Mouse (Mus musculus) hindbrain, embryonic 11.5 days (tissue): ENCODE data around the gene Col4a2. TPM values are rescaled to one million over a fixed set of nuclear protein-coding genes. Genes with fewer than 3 reads are reported as not detected.

Experiments
- ATAC-seq: fragments of 200-750 bp; cut with Nextera tagmentation; 2 replicates; pipeline ENCODE4 v1.8.0; 2017; ENCODE audit warnings: mild to moderate bottlenecking, moderate TSS enrichment, moderate library complexity; ENCODE audit not compliant: low FRiP score
- DNase-seq: peaks from one replicate; pipeline ENCODE4 v3.0.0-alpha.2; 2015; ENCODE audit warnings: low spot score
- H3K27ac ChIP-seq: fragments of 300-500 bp; sonication (generic); 2 replicates; pipeline ENCODE4 v1.5.1; 2014; ENCODE audit warnings: mild to moderate bottlenecking, low read depth, low read length
- H3K27me3 ChIP-seq: fragments of 300-500 bp; sonication (generic); 2 replicates; pipeline ENCODE4 v1.6.1; 2014; ENCODE audit warnings: mild to moderate bottlenecking, low read length, moderate library complexity, mixed read lengths; ENCODE audit not compliant: control insufficient read depth, insufficient read depth
- H3K36me3 ChIP-seq: fragments of 300-500 bp; sonication (generic); 2 replicates; pipeline ENCODE4 v1.6.1; 2014; ENCODE audit warnings: mild to moderate bottlenecking, low read length, moderate library complexity, mixed read lengths; ENCODE audit not compliant: control insufficient read depth, insufficient read depth
- H3K4me1 ChIP-seq: fragments of 300-500 bp; sonication (generic); replicated peaks from 2 replicates; pipeline ENCODE4 v1.6.1; 2014; ENCODE audit warnings: low read length, mixed read lengths; ENCODE audit not compliant: control insufficient read depth, insufficient read depth
- H3K4me2 ChIP-seq: fragments of 300-500 bp; sonication (generic); replicated peaks from 2 replicates; pipeline ENCODE4 v1.6.1; 2014; ENCODE audit warnings: mild to moderate bottlenecking, low read depth, low read length
- H3K4me3 ChIP-seq: fragments of 300-500 bp; sonication (generic); 2 replicates; pipeline ENCODE4 v1.5.1; 2014; ENCODE audit warnings: low read depth, low read length
- H3K9ac ChIP-seq: fragments of 300-500 bp; sonication (generic); 2 replicates; pipeline ENCODE4 v1.6.1; 2014; ENCODE audit warnings: low read depth, low read length
- H3K9me3 ChIP-seq: fragments of 300-500 bp; sonication (generic); 2 replicates; pipeline ENCODE4 v1.6.1; 2016; ENCODE audit warnings: low read length; ENCODE audit not compliant: control insufficient read depth
- WGBS: fragments of 180-500 bp; shearing (Covaris S2); extraction: QIAGEN DNeasy Blood & Tissue Kit; methylation state at CpG from one replicate; pipeline ENCODE4 v1.1.7; 2014; 5-methylcytosine and 5-hydroxymethylcytosine counted together
- polyA plus RNA-seq: library from polyadenylated mRNA; unstranded; fragments of >200 nt; fragmentation: Nextera tagmentation; extraction: Ambion mirVana; gene quantifications from 2 replicates; pipeline ENCODE4 v1.2.1, GENCODE M21; 2014

The Col4a2 gene
- polyA plus RNA-seq, 1 experiment from 2014 or later = 29.9 TPM

DNA sequence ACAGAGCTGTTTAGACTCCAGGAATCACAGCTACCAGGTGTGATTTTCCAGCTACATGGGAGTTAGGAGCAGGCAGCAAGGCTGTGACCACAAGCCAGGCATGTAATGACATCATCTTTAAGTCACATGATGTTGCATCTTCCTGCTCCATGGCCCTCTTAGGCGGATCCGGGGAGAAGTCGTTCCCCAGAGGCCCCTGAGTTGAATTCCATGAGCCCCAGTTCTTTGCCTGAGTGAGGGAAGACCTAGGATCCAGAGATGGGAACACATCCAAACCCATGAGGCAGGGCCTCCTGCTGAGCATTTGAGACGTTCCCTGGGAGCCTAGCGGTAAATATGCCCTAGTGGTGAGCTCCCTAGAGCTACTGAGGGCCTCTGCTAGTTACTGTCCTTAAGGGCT is 99.8 kb downstream of the Col4a2 start:
- H3K9me3 ChIP-seq = no peaks in the 10 kb centered on the region
- H3K27ac ChIP-seq = no peak overlapping the region
- H3K36me3 ChIP-seq = no peaks in the 10 kb centered on the region
- no peak overlapping the region for H3K4me2 ChIP-seq
- H3K27me3 ChIP-seq = no peaks in the 10 kb centered on the region
- no peak for ATAC-seq
- DNase-seq = no peak
- 75% methylated on average over 5 of the region's 5 CpGs for WGBS
- no peak overlapping the region for H3K9ac ChIP-seq
- no peaks in the 10 kb centered on the region; the same call in 1 of the 2 replicates for H3K4me1 ChIP-seq
- H3K4me3 ChIP-seq = no peak overlapping the region

DNA sequence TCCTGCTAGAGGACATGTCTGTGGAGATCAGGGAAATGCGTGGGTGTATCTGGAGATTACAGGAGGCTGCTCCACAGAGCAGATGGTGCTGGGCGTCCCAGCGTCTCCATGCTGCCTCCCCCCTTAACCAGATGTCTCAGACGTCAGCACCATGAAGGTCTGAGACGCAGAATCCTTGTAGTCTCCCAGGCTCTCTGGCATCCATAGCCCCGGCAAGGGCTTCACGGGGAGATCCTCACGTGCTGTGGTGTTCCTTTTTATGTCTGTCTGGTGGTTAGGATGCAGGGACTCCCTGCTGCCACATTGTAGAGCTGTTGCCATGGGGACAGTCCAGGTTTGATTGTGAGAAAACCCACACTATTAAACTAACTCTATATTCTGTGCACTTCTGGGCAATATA is 101.7 kb downstream of the Col4a2 start:
- H3K4me3 ChIP-seq = no peak overlapping the region
- 0 out of 2 replicates have a peak overlapping the region, but pooled peaks have one; percentile 30 for H3K27ac ChIP-seq
- H3K4me2 ChIP-seq = no peak overlapping the region
- H3K27me3 ChIP-seq = no peaks in the 10 kb centered on the region
- 37% methylated on average over 8 of the region's 8 CpGs for WGBS
- ATAC-seq = no peak
- no peak overlapping the region for H3K9ac ChIP-seq
- no peak for DNase-seq
- H3K4me1 ChIP-seq = no peaks in the 10 kb centered on the region; the same call in 1 of the 2 replicates
- no peaks in the 10 kb centered on the region for H3K9me3 ChIP-seq
- no peaks in the 10 kb centered on the region for H3K36me3 ChIP-seq

DNA sequence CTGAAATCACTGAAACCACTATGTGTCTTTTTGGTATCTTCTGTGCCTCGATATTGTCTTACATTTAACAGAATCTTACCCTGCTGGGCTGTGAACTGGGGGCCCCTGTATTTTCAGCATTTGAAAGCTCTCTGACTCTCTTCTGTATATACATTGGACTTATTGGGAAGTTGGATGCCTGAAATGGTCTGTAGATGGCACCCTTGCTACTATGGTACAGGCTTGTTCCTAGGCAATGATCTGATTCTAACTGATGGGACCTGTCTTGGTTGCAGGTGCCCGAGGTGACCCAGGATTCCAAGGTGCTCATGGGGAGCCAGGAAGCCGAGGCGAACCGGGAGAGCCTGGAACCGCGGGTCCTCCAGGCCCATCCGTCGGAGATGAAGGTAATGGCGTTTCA is 102.5 kb downstream of the Col4a2 start:
- no peaks in the 10 kb centered on the region; the same call in 1 of the 2 replicates for H3K4me1 ChIP-seq
- no peak for DNase-seq

DNA sequence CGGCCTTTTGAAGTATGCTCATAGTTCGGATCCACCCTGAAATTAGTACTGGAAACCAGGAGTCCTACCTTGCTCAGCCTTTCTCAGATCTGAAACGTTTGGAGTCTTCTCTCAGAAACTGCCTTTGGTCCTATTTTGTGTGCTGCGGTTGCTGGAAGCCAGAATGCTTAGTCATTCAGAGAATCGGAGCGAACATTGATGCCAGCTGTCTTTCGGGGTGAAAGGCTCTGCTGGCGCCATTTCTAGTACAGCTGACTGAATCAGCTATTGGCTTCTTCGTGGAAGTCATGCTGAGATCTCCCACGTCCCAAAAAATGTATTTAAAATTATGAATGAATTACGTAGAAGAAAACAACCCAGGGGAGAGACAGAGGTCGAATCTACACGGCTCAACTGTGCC is 105.2 kb downstream of the Col4a2 start:
- Histone ChIP-seq H3K4me3 (no peak overlapping the region), H3K27me3 (no peaks in the 10 kb centered on the region), H3K27ac (no peak overlapping the region), H3K9me3 (no peaks in the 10 kb centered on the region), H3K4me2 (no peak overlapping the region), H3K36me3 (no peaks in the 10 kb centered on the region), H3K9ac (no peak overlapping the region), H3K4me1 (no peaks in the 10 kb centered on the region; the same call in 1 of the 2 replicates)
- WGBS = 82% methylated on average over 13 of the region's 13 CpGs
- DNase-seq (no peak), ATAC-seq (no peak)

More for the DNA sequence above, 102.5 kb downstream of the Col4a2 start:
- H3K4me3 ChIP-seq = no peak overlapping the region
- no peaks in the 10 kb centered on the region for H3K36me3 ChIP-seq
- no peaks in the 10 kb centered on the region for H3K27me3 ChIP-seq
- 88% methylated on average over 10 of the region's 10 CpGs for WGBS
- no peak overlapping the region for H3K27ac ChIP-seq
- no peak overlapping the region for H3K4me2 ChIP-seq
- H3K9me3 ChIP-seq = no peaks in the 10 kb centered on the region
- no peak for ATAC-seq
- H3K9ac ChIP-seq = no peak overlapping the region

DNA sequence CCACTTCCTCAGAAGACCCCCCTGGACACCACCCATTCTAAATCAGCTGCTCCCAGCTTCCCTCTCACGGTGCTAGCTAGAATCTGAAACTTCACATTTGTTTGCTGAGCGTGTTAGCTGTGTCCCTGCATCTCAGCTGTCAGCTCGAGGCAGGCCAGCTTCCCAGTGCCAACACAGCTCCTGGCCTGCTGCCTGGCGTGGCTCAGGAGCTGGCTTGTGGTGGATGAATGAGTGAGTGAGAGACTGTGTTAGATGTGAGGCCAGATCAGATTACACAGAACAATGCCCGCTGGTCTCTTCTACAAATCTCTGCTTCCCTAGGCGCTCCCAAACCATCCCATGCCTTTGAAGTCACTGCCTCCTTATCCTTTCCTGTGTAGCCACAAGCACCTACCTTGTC is 106.6 kb downstream of the Col4a2 start:
- Histone ChIP-seq H3K4me2 (no peak overlapping the region), H3K4me1 (no peaks in the 10 kb centered on the region), H3K27ac (no peak overlapping the region), H3K9me3 (no peaks in the 10 kb centered on the region), H3K27me3 (no peaks in the 10 kb centered on the region), H3K36me3 (no peaks in the 10 kb centered on the region), H3K9ac (no peak overlapping the region), H3K4me3 (no peak overlapping the region)
- no peak for DNase-seq
- no peak for ATAC-seq
- 48% methylated on average over 6 of the region's 6 CpGs for WGBS

DNA sequence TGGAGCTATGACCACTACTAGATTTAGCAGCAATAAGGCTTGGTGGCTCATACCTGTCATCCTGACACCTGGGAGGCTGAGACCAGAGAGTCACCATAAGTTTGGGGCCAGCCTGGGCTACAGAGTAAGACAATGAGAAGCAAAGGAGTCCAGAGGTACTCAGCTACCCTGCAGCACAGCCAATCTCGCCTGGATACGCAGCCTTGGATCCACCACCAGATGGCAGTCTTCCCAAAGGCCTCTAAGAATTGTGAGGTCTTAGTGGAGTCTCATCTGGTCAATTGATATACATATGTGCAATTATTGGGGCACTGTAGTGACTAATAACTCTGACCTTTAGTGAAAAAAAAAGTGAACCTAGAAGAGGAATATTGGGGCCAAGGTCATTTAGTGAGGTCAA is 107.0 kb downstream of the Col4a2 start:
- Histone ChIP-seq H3K27ac (no peak overlapping the region), H3K4me3 (no peak overlapping the region), H3K9ac (no peak overlapping the region), H3K4me2 (no peak overlapping the region), H3K27me3 (no peaks in the 10 kb centered on the region), H3K4me1 (no peaks in the 10 kb centered on the region), H3K36me3 (no peaks in the 10 kb centered on the region), H3K9me3 (no peaks in the 10 kb centered on the region)
- 22% methylated on average over 2 of the region's 2 CpGs for WGBS
- DNase-seq (peak; percentile 82), ATAC-seq (peak; percentile 60; the same call in 1 of the 2 replicates)

DNA sequence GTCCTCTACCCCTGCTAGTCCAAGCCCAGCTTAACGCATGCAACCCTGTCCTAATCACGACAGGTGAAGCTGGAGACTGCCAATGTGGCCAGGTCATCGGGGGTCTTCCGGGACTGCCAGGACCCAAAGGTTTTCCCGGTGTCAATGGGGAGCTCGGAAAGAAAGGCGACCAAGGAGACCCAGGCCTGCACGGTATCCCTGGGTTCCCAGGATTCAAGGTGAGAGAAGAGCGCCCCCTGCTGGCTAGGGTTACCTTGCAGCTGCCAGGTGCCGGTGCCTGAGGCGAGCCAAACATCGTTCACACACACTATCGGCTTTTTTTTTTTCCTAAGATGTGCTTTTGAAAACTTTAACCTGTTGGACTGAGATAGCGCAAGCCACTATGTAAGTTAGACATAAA is 108.5 kb downstream of the Col4a2 start:
- DNase-seq = peak; percentile 70
- 54% methylated on average over 14 of the region's 14 CpGs for WGBS
- H3K9me3 ChIP-seq = no peaks in the 10 kb centered on the region

DNA sequence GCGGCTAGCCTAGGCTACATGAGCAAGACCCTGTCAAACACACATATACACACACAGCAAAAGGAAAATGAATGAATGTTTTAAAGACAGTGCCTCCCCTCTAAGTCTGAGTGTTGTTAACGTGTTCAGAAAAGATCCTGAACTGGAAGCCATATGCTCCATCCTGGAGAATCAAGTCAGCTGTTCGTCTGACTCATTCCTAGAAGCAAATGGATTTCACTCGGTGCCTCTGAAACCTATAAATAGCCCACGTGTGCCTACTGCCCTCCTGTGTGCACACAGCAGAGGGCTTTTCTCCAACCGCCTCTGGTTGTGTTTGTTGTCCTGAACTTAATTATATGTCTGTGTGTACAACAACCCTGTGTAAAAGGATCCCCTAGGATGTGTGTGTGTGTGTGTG is 109.4 kb downstream of the Col4a2 start:
- Histone ChIP-seq H3K4me2 (no peak overlapping the region), H3K36me3 (no peaks in the 10 kb centered on the region), H3K9me3 (no peaks in the 10 kb centered on the region), H3K4me3 (no peak overlapping the region), H3K9ac (no peak overlapping the region), H3K27me3 (no peaks in the 10 kb centered on the region), H3K4me1 (no peaks in the 10 kb centered on the region), H3K27ac (no peak overlapping the region)
- ATAC-seq (no peak), DNase-seq (no peak)
- WGBS = 77% methylated on average over 6 of the region's 6 CpGs

More for the DNA sequence above, 108.5 kb downstream of the Col4a2 start:
- Histone ChIP-seq H3K4me2 (no peak overlapping the region), H3K4me1 (no peaks in the 10 kb centered on the region), H3K27ac (no peak overlapping the region), H3K36me3 (no peaks in the 10 kb centered on the region), H3K9ac (no peak overlapping the region), H3K27me3 (no peaks in the 10 kb centered on the region), H3K4me3 (no peak overlapping the region)
- ATAC-seq = no peak

DNA sequence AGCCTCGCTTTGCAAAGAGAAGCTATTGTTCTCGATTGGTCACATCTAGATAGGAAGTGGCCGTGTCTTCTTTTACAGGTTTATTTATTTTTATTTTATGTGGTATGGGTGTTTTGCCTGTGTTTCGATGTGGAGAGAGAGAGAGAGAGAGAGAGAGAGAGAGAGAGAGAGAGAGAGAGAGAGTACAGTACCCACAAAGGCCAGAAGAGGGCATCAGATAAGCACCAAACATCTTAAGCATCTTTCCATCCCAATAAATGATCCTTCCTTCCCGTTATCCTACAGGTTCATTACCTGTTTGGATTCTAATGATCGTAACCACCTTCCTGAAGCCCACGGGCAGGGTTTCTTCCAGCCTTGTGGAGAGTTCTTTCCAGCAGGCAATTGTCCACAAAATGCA is 110.5 kb downstream of the Col4a2 start:
- no peaks in the 10 kb centered on the region for H3K36me3 ChIP-seq
- H3K4me3 ChIP-seq = no peak overlapping the region
- H3K4me2 ChIP-seq = no peak overlapping the region
- no peak overlapping the region for H3K9ac ChIP-seq
- no peak overlapping the region for H3K27ac ChIP-seq
- no peaks in the 10 kb centered on the region for H3K4me1 ChIP-seq
- ATAC-seq = no peak
- H3K27me3 ChIP-seq = no peaks in the 10 kb centered on the region
- no peak for DNase-seq
- no peaks in the 10 kb centered on the region for H3K9me3 ChIP-seq
- 67% methylated on average over 7 of the region's 7 CpGs for WGBS
